Comparison of ENCODE assay signal across 22 mouse cellular contexts in genomic region chr11:24110113-24110512, GRCm38 (mm10). TPM values are rescaled to one million over a fixed set of nuclear protein-coding genes. Genes with fewer than 3 reads are reported as not detected.
DNase-seq lines count a peak whose midpoint lies in the region; ATAC-seq and TF ChIP-seq lines count a peak whose summit lies in the region.
"Had no signal": no experiment of that assay in that cellular context is flagged by ENCODE, and none has a peak within 500 bp of the region (broad histone marks: within the 10 kb centered on the region; RNA-seq: fewer than 3 reads in every experiment).

No protein-coding gene starts in this region.

- no peaks in the 10 kb centered on the region for H3K36me3 ChIP-seq in heart, adult 2 months (ENCODE audit: control insufficient read depth, insufficient read depth, low read length)
- peaks cover 66% of the 10 kb centered on the region for H3K36me3 ChIP-seq in liver, embryonic 12.5 days
- no peaks in the 10 kb centered on the region for H3K36me3 ChIP-seq in liver, postnatal 0 days (replicated peaks; ENCODE audit: insufficient read depth, low read length)
- peaks cover 17% of the 10 kb centered on the region; the same call in 1 of the 2 replicates for H3K36me3 ChIP-seq in forebrain, embryonic 14.5 days (ENCODE audit: control insufficient read depth, insufficient read depth, low read length)
- no peaks in the 10 kb centered on the region for H3K36me3 ChIP-seq in heart, postnatal 0 days (replicated peaks; ENCODE audit: control insufficient read depth, insufficient read depth, low read length)
- H3K36me3 ChIP-seq: lung, embryonic 15.5 days; stomach, embryonic 15.5 days had no signal

- TF ChIP-seq POLR2A in heart, adult 2 months (IDR thresholded peaks at IDR 0.05; ENCODE audit: insufficient read depth, low read depth, low read length) = no peak

- TF ChIP-seq EP300 in heart, adult 2 months (IDR thresholded peaks at IDR 0.05; ENCODE audit: insufficient read depth, low read depth, low read length) = no peak
- no peak for TF ChIP-seq EP300 in liver, postnatal 0 days (IDR thresholded peaks at IDR 0.05; ENCODE audit: low read depth)
- TF ChIP-seq EP300 in heart, postnatal 0 days (IDR thresholded peaks at IDR 0.05; ENCODE audit: low read depth) = no peak

- no peak overlapping the region for H3K4me2 ChIP-seq in liver, embryonic 12.5 days
- H3K4me2 ChIP-seq in liver, postnatal 0 days (ENCODE audit: low read depth, low read length) = no peak overlapping the region
- no peak overlapping the region for H3K4me2 ChIP-seq in forebrain, embryonic 14.5 days (ENCODE audit: low read length)
- no peak overlapping the region for H3K4me2 ChIP-seq in heart, postnatal 0 days (ENCODE audit: low read depth, low read length)
- H3K4me2 ChIP-seq: lung, embryonic 15.5 days; stomach, embryonic 15.5 days had no signal

- no peak for TF ChIP-seq CTCF in heart, adult 2 months (IDR thresholded peaks at IDR 0.05)
- TF ChIP-seq CTCF in liver, postnatal 0 days (IDR thresholded peaks at IDR 0.05; ENCODE audit: low read depth) = no peak
- TF ChIP-seq CTCF in heart, postnatal 0 days (IDR thresholded peaks at IDR 0.05; ENCODE audit: low read depth) = no peak

- H3K27ac ChIP-seq in heart, adult 2 months = peak overlapping the region; percentile 47; the same call in 1 of the 2 replicates
- 0 out of 2 replicates have a peak overlapping the region, but pooled peaks have one; percentile 4 for H3K27ac ChIP-seq in liver, embryonic 12.5 days
- H3K27ac ChIP-seq in liver, postnatal 0 days (ENCODE audit: low read depth) = no peak overlapping the region
- H3K27ac ChIP-seq in forebrain, embryonic 14.5 days (ENCODE audit: low read depth, low read length) = peak overlapping the region; percentile 33; the same call in 1 of the 2 replicates
- peak overlapping the region; percentile 73 for H3K27ac ChIP-seq in heart, postnatal 0 days (ENCODE audit: low read depth)
- H3K27ac ChIP-seq: lung, embryonic 15.5 days; stomach, embryonic 15.5 days had no signal

- no peaks in the 10 kb centered on the region for H3K79me2 ChIP-seq in heart, adult 2 months (replicated peaks; ENCODE audit: control insufficient read depth, insufficient read depth, low read length)

- 49% methylated on average over 2 of the region's 2 CpGs for WGBS in heart, adult 2 months
- 73% methylated on average over 2 of the region's 2 CpGs for WGBS in liver, embryonic 12.5 days (ENCODE audit: insufficient replicate concordance)
- 91% methylated on average over 2 of the region's 2 CpGs for WGBS in liver, postnatal 0 days (ENCODE audit: insufficient replicate concordance)
- 50% methylated on average over 2 of the region's 2 CpGs for WGBS in forebrain, embryonic 14.5 days
- 30% methylated on average over 2 of the region's 2 CpGs for WGBS in heart, postnatal 0 days

- intact Hi-C loops in heart, adult 2 months (cut with DNase I) = no loop called here
- intact Hi-C loops in heart, postnatal 14 days (cut with DNase I) = no loop called here

- H3K27me3 ChIP-seq in heart, adult 2 months (ENCODE audit: control insufficient read depth, insufficient read depth, low read length) = no peaks in the 10 kb centered on the region
- no peaks in the 10 kb centered on the region for H3K27me3 ChIP-seq in liver, embryonic 12.5 days (replicated peaks)
- no peaks in the 10 kb centered on the region for H3K27me3 ChIP-seq in liver, postnatal 0 days (ENCODE audit: insufficient read depth, low read length)
- no peaks in the 10 kb centered on the region for H3K27me3 ChIP-seq in forebrain, embryonic 14.5 days (replicated peaks; ENCODE audit: control insufficient read depth, insufficient read depth, low read length)
- no peaks in the 10 kb centered on the region for H3K27me3 ChIP-seq in heart, postnatal 0 days (ENCODE audit: control insufficient read depth, insufficient read depth, low read length)
- H3K27me3 ChIP-seq: lung, embryonic 15.5 days; stomach, embryonic 15.5 days had no signal

- no peak for DNase-seq in heart, adult 2 months
- DNase-seq in heart, postnatal 14 days = no peak
- no peak for DNase-seq in liver, postnatal 0 days
- DNase-seq in forebrain, embryonic 14.5 days (ENCODE audit: low spot score) = no peak
- DNase-seq in heart, postnatal 0 days (ENCODE audit: low spot score) = peak; percentile 76
- DNase-seq in urinary bladder, postnatal 25 days (ENCODE audit: low spot score) = no peak
- DNase-seq: B cell, adult 2 months; retina, postnatal 1 day; thymus, postnatal 14 days had no signal

- no peak overlapping the region for H3K9ac ChIP-seq in heart, adult 2 months (ENCODE audit: low read depth, low read length)
- no peak overlapping the region for H3K9ac ChIP-seq in liver, embryonic 12.5 days
- no peak overlapping the region for H3K9ac ChIP-seq in liver, postnatal 0 days (replicated peaks)
- no peak overlapping the region for H3K9ac ChIP-seq in forebrain, embryonic 14.5 days (ENCODE audit: low read length)
- no peak overlapping the region for H3K9ac ChIP-seq in heart, postnatal 0 days (replicated peaks; ENCODE audit: low read depth, low read length)
- H3K9ac ChIP-seq: lung, embryonic 15.5 days; stomach, embryonic 15.5 days had no signal

- H3K4me1 ChIP-seq in heart, adult 2 months (ENCODE audit: control insufficient read depth, insufficient read depth, low read length) = peaks cover 4% of the 10 kb centered on the region; the same call in 1 of the 2 replicates
- peaks cover 89% of the 10 kb centered on the region for H3K4me1 ChIP-seq in liver, embryonic 12.5 days
- H3K4me1 ChIP-seq in liver, postnatal 0 days (ENCODE audit: insufficient read depth) = peaks cover 4% of the 10 kb centered on the region; the same call in 1 of the 2 replicates
- peaks cover 44% of the 10 kb centered on the region for H3K4me1 ChIP-seq in forebrain, embryonic 14.5 days (ENCODE audit: control insufficient read depth, insufficient read depth, low read length)
- H3K4me1 ChIP-seq in heart, postnatal 0 days (ENCODE audit: control insufficient read depth, insufficient read depth) = peaks cover 42% of the 10 kb centered on the region

- H3K9me3 ChIP-seq in liver, embryonic 12.5 days (replicated peaks) = no peaks in the 10 kb centered on the region
- no peaks in the 10 kb centered on the region for H3K9me3 ChIP-seq in liver, postnatal 0 days (ENCODE audit: low read length)
- no peaks in the 10 kb centered on the region for H3K9me3 ChIP-seq in forebrain, embryonic 14.5 days (replicated peaks; ENCODE audit: control insufficient read depth, low read length)
- H3K9me3 ChIP-seq in heart, postnatal 0 days (replicated peaks; ENCODE audit: control insufficient read depth, low read length) = no peaks in the 10 kb centered on the region
- H3K9me3 ChIP-seq: lung, embryonic 15.5 days; stomach, embryonic 15.5 days had no signal

- ATAC-seq in liver, embryonic 12.5 days = no peak
- ATAC-seq in liver, postnatal 0 days = no peak
- ATAC-seq in forebrain, embryonic 14.5 days = no peak
- peak; percentile 66 for ATAC-seq in heart, postnatal 0 days (ENCODE audit: insufficient read depth, low read depth)
- ATAC-seq: Patski had no signal

- no peak overlapping the region for H3K4me3 ChIP-seq in heart, adult 2 months
- H3K4me3 ChIP-seq in liver, embryonic 12.5 days = no peak overlapping the region
- H3K4me3 ChIP-seq in liver, postnatal 0 days (ENCODE audit: low read depth, low read length) = no peak overlapping the region
- no peak overlapping the region for H3K4me3 ChIP-seq in forebrain, embryonic 14.5 days (ENCODE audit: low read depth, low read length)
- H3K4me3 ChIP-seq in heart, postnatal 0 days (ENCODE audit: low read depth, low read length) = no peak overlapping the region
- H3K4me3 ChIP-seq: erythroblast, embryonic 14.5 days; lung, embryonic 15.5 days; stomach, embryonic 15.5 days had no signal

RNA-seq across cellular contexts. Expression of gene Bcl11a, which starts 32.3 kb away (rescaled TPM):
- total RNA-seq in heart, adult 2 months (2021) = 1 to 10 TPM; 2.4 to 4.2 TPM
- polyA plus RNA-seq in heart, adult 2 months (2012; rRNA removed) = 1.1 and 1.7 TPM in 2 replicates
- 1 to 10 TPM; 4.1 to 5.0 TPM for total RNA-seq in heart, postnatal 14 days (2021)
- 53.4 and 53.5 TPM in 2 replicates for polyA plus RNA-seq in liver, embryonic 12.5 days (2016; fragmentation: Nextera tagmentation; extraction: Ambion mirVana)
- polyA plus RNA-seq in liver, postnatal 0 days (2015; fragmentation: Nextera tagmentation; extraction: Ambion mirVana) = 6.6 and 10.3 TPM in 2 replicates
- 148 and 174 TPM in 2 replicates for polyA plus RNA-seq in forebrain, embryonic 14.5 days (2014; fragmentation: Nextera tagmentation; extraction: Ambion mirVana)
- total RNA-seq in heart, postnatal 0 days (2014; rRNA removed; ENCODE audit: low replicate concordance) = 4.1 and 7.1 TPM in 2 replicates
- polyA plus RNA-seq in heart, postnatal 0 days (2015; fragmentation: Nextera tagmentation; extraction: Ambion mirVana) = 7.4 and 8.2 TPM in 2 replicates
- polyA plus RNA-seq: Patski had no signal

RNA-seq across cellular contexts. Expression of gene A830031A19Rik, which starts 35.3 kb away (rescaled TPM):
- total RNA-seq in heart, adult 2 months (2021) = not detected
- not detected in 2 replicates for polyA plus RNA-seq in heart, adult 2 months (2012; rRNA removed)
- not detected for total RNA-seq in heart, postnatal 14 days (2021)
- not detected in 2 replicates for polyA plus RNA-seq in liver, embryonic 12.5 days (2016; fragmentation: Nextera tagmentation; extraction: Ambion mirVana)
- not detected in 2 replicates for polyA plus RNA-seq in liver, postnatal 0 days (2015; fragmentation: Nextera tagmentation; extraction: Ambion mirVana)
- polyA plus RNA-seq in forebrain, embryonic 14.5 days (2014; fragmentation: Nextera tagmentation; extraction: Ambion mirVana) = 0.32 and 0.41 TPM in 2 replicates
- not detected in 2 replicates for total RNA-seq in heart, postnatal 0 days (2014; rRNA removed; ENCODE audit: low replicate concordance)
- not detected in 2 replicates for polyA plus RNA-seq in heart, postnatal 0 days (2015; fragmentation: Nextera tagmentation; extraction: Ambion mirVana)
- total RNA-seq: adrenal gland, postnatal 4 days; gastrocnemius, postnatal 4 days; megakaryocyte progenitor cell, adult 5-6 weeks had no signal
- polyA plus RNA-seq: erythroblast, embryonic 14.5 days; intestine, embryonic 14.5 days; kidney, embryonic 16.5 days; limb, embryonic 14.5 days; lung, embryonic 15.5 days; neural tube, embryonic 14.5 days; Patski; small intestine, adult 2 months; stomach, embryonic 15.5 days had no signal
